Mouse (Mus musculus) large intestine, adult 2 months (tissue): ENCODE results near the gene Prpf6. TPM values are rescaled to one million over a fixed set of nuclear protein-coding genes. Genes with fewer than 3 reads are reported as not detected.
A peak's percentile ranks its signal among the peaks of the same experiment; 100 is the strongest.

Source experiments
- DNase-seq: peaks from one replicate; pipeline ENCODE4 v3.0.0-alpha.2; 2012; ENCODE audit warnings: low read depth, low spot score
- WGBS: fragments of 180-500 bp; shearing (Covaris S2); methylation state at CpG from one replicate; pipeline ENCODE4 v1.1.7; 2018; 5-methylcytosine and 5-hydroxymethylcytosine counted together
- polyA plus RNA-seq: library from polyadenylated mRNA; depleted of rRNA; stranded (reverse); fragments of >200 nt; gene quantifications from 2 replicates; pipeline ENCODE4 v1.2.3, GENCODE M21; 2012

The Prpf6 gene
- polyA plus RNA-seq, 1 experiment: 12.2 TPM

DNA sequence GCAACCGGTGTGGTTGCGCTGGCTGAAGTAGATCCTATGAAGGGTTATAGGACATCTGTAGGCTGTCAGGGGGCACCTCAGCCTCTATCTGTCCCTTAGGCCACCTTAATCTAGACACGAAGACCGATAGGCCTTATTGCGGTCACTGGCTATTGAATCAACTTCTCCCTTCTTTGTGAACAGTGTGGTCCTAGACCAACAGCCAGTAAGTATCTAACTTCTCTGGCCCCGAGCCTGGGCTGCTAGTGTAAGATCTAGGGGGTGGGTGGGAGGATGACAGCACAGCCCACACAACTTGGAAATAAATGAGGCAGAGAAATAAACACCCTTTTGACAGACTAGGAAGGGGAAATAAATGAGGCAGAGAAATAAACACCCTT lies 1.4 kb downstream of the Prpf6 start:
- WGBS: 24% methylated on average over 6 of the region's 6 CpGs
- DNase-seq: no peak

DNA sequence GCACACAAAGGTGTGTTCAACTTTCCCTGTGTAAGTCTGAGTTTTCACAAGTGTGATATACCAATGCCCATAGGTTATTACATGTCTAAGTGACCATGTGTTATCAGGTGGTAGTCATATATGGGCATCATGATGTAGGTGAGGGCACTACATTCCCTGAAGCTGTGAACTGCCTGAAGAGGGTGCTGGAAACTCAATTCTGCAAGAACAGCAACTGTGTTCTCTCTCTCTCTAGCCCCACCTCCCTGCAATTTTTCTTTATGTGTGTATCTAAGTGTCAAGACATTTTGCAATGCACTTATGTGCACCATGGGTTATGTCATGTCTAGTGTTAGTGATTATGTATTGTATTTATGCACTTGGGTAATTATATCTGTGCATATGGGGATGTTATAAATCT lies 2.3 kb downstream of the Prpf6 start:
- no peak for DNase-seq

DNA sequence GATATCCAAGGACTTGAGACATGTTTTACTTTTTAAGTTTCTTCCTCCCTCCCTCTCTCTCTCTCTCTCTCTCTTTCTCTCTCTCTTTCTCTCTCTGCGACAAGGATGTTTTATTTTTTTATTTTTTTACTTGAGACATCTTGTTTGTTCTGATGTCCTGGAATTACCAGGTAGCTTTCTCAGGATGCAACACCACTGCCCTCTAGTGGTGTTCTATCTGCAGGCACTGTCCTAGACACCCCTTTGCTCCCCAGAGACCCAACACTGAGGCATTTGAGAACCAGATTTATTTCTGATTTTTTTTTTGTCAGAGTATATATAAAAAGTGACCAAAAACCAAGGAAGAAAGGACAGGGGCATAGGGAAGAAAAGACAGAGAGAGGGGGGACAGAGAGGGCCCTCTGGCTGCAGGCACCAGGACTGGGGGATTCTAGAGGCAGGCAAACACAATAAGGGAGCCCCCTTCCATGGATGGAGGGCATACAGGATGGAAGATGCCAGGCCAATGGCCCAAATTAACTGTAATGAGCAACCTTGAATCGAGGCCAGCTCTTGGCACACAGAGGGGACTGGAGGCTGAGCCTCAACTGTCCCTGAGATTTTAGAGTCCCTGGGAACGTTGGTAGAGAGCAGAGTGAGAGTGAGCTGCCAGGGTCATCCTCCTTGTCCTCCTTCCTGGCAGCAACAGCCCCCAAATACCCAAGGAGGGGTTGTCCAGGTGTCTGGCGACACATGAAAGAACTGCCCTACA lies 3.5 kb downstream of the Prpf6 start:
- DNase-seq: no peak
- 66% methylated on average over 4 of the region's 4 CpGs for WGBS

DNA sequence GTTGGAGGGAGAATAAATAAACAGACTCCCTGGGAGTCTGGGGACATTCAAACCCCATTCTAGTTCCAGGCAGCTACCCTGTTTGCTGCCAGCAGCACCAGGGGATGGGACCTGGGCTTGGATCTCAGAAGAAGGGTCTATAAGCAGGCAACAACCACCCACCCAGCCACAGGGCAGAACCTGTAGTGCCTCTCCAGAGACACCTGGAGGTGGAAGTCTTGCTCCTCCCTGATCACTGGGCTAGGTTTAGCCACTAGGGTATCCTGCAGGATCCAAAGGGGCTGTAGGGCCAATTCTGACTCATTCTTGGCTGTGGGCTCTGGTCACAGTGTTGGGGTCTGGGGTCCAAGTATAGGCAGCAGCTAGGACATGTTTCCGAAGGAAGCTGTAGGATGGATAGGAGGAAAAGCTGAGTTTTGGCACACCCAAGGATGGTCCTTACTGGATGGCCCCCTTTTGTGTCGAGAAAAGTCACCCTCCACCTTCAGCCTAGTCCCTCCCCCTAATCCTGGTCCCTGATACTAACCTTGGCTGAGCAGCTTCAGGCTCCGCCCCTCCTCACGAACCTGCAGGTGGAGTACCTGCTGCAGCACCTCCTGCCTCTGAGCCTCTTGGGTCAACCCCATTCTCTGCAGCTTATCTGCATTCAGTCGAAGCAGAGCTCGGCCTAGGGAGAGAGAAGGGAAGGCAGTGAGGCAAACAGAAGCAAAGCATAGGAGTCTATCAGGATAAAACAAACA lies 4.7 kb downstream of the Prpf6 start:
- WGBS: 55% methylated on average over 6 of the region's 6 CpGs
- DNase-seq: no peak

DNA sequence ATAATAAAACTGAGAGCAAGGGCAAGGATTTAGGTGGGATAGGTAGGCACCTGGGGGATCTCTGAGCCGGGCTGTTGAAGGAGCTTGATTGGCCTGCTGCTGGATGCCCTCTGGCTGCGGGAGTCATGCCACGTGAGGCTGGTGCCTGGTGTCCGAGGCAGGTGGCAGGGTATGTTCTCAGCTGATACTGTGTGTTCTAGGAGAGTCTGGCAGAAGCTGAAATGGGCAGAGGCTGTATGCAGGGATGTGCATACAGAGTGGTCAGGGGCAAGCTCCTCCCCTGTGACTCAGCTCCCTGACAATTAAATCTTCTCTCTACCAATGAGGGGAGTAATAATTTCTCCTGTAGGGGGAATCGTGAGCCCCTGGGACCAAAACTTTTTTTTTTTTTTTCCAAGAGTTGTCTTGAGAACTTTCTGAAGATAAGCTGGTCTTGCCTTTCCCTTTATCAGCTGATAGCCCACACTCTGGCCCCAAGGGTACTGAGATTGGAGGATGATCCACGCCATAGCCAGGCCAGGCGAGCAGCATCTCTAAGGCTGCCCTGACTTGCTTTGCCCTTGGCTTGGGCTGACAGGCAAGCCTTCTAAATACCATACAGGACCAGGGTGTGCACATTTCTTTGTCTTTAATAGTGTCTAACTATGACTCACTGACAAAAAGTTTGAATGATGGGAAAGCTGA lies 5.9 kb downstream of the Prpf6 start:
- no peak for DNase-seq
- 72% methylated on average over 7 of the region's 7 CpGs for WGBS

DNA sequence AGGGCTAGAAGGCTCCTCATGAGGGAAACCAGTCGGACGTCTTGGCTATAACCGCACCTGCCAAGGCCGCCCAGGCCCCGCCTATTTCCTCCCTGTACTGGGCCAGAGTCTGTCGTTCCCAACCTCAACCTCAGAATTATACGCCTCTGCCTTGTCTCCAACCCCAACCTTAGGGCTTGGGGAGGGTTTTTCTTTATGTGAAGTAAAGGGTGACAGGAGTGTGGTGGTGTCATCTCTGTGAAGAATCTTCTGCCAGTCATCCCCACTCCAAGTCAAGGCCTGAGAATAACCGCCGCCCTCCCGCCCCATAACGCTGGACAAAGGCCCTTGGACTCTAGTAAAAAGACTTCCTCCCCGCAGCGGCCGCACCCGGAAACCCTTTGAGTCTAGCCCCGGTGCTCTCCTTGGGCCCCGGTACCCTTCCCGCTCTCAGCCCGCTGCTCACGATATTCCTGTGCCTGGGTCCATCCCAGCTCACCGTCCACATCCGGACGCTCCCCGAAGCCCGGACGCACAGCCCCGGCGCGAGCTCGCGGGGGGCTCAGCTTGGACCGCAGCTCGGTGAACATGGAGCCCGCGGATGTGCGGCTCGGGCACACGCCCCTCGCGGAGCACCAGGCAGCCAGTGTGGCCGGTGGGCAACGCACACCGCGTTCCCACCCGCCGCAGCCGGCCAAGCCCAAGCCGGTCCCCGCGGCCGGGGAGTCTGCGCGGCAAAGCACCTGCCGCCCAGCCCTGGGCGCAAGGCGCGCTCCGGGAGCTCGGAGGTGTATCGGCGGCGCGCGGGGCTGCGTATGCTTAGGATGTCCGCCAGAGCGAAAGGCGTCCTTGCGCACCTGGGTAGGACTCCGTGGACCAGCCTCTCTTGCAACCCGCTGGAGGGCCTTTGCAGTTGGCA lies 7.0 kb downstream of the Prpf6 start, which contains the start of gene Samd10:
Gene Samd10, minus strand, starts transcription at position 759 of the 898 bp plus-strand sequence.
- 2% methylated on average over 70 of the region's 71 CpGs for WGBS
- no peak for DNase-seq

DNA sequence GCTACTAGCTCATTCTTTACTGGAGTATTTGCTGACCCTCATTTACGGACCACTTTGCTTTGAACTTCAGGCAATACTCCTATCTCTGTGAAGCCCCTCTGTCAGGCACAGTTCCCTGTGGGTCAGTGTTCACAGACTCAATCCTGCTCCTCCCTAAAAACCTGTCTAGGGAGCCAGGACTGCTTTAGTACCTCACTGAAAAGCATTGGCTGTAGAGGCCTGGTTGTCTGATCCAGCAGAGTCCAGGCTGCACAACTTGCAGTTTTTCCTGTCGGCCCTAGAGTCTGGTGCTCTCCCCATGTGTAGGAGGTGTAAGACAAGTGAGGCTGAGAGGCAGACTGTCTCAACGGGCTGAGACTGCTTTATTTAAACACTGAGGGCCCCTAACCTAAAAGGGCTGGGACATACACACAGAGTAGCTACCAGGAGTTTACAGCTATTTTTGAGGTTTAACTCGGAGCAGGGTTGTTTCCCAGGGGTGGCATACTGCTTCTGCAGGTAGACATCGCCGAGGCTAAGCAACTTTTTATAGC lies 8.6 kb downstream of the Prpf6 start:
- DNase-seq: no peak
- WGBS: 42% methylated on average over 6 of the region's 6 CpGs

DNA sequence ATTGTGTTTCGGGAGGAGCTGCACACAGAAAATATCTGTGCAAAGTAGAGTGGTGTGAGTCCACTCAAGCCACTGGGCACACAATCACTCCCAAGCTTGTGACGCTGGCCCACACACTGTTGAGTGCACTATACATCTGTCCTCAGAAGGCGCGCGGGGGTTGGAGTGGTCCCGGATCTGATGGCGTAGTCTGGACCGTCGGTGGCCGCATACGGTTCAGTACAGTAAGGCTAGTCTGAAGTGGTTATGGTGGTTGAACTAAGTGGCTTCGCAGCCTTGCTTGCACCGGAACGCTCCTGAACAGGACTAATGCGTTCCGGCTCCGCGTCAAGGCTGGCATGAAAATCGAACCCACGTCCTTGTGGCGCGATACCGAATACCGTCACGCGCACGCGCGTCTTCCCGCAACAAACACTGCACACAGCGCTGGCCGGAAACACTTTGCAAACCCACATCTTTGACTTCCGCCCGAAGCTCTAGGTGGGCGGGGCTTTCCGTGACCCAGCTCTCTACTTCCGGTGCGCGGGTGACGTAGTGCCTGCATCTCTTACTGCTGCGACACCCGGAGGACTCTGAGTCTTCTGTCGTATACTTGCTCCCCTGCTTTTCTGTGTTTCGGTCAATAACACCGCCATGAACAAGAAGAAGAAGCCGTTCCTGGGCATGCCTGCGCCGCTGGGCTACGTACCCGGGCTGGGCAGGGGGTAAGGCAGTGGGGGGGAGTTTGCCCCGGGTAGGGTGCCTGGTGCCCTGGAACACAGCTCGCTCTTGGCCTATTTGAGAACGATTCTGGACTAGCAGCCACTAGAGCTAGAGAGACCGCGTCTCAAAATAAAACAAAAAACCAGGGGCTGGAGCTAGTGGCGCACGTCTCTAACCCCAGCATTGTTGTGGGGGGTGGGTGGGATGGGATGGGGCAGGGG lies 9.4 kb downstream of the Prpf6 start:
- WGBS: under 1% methylated on average over 57 of the region's 57 CpGs
- peak; percentile 92 for DNase-seq

DNA sequence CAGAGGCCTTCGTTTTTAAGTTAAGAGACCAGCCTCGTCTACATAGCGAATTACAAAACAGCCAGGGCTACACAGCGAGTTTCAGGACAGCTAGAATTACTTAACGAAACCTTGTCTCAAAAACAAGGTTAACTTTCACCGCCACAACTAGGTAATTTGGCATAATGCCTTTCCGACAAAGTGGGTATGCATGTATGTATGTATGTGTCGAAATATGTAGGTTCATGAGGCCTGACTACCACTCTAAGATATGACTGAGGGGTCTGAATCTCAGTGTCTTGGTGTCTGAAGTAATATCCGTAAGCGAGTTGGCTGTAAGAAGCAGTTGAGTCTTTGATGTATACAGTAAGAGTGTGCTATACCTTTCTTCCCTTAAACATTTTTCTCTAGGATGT lies 10.1 kb downstream of the Prpf6 start:
- WGBS: 19% methylated on average over 10 of the region's 10 CpGs
- DNase-seq: no peak

DNA sequence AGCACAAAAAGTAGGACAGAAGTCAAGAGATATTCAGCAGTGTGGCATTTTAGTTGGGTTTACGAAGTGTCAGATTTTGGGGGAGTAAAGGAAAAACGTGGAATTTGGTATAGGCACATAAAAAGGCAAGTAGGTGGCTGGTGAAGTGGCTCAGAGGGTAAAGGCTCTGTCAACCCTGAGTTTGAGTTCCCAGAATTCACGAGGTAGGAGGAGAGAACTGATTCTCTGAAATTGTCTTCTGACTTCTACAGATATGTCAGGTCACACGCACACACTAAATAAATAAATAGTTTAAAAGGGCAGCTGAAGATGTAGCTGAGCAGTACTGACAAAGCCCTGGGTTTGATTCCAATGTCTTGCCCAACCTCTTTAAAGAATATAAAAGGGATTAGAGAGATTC lies 10.7 kb downstream of the Prpf6 start:
- 66% methylated on average over 4 of the region's 4 CpGs for WGBS
- DNase-seq: no peak

DNA sequence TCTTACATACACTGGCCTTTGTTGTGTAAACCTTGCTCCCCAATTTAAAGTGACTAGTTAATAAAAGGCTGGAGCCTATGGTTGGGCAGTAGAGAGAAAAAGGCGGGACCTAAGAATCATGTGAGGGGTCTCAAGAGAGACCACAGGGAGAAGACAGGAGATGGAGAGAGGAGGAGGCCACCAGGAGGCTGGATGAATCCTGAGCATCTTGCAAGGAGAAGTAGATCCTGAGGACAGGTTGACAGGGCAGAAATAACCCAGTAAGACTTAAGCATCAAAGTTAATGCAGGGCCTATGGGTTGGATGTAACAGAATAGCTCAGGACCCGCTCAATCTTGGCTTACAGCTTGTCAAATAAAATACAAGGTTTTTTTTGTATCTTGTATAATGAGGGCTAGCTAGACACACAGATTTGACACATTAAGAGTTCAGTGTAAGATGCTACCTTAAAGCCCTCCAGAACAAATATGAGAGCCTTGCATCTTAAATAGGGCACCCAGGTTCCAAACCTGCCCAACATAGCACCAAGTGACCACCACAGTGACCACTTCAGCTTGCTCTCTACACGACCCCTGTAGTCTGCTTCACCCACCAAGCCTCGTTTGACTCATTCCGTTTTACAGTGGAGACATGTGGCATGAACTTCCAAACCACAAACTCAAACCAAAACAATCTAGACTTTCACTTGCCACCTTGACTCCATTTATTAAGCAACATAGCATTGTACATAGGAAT lies 27.3 kb downstream of the Prpf6 start:
- no peak for DNase-seq
- WGBS: 89% methylated on average over 5 of the region's 5 CpGs

DNA sequence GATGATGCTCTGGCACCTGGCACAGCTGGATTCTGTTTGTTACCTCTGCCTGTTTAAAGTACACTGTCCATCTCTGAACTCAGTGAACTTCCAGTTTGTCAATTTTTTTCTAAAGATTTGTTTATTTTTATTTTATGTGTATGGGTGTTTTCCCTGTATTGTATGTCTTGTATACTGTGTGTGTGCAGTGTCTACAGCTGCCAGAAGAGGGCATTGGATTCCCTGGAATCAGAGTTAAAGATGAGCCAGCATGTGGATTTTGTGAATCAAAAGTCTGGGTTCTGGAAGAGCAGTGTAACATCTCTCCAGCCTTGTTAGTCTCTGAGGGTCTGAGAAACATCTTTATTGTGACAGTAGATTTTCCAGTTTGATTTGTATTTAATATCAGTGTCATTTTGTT lies 31.7 kb downstream of the Prpf6 start:
- no peak for DNase-seq

DNA sequence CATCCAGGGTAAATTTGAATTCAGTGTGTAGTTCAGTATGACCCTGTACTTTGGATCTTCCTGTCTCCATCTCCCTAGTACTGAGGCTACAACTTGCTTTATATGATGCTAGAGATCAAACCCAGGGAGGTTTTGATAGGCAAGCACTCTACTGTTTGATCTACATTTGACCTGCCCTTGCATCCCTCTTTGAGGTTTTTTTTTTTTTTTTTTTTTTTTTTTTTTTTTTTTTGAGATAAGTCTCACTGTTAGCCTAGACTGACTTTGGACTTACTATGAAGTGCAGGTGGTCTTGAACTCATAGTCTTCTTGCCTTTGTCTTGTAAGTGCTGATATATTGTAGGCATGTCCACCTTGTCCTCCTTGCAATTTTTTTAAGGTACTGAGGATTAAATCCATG lies 36.8 kb downstream of the Prpf6 start:
- no peak for DNase-seq

DNA sequence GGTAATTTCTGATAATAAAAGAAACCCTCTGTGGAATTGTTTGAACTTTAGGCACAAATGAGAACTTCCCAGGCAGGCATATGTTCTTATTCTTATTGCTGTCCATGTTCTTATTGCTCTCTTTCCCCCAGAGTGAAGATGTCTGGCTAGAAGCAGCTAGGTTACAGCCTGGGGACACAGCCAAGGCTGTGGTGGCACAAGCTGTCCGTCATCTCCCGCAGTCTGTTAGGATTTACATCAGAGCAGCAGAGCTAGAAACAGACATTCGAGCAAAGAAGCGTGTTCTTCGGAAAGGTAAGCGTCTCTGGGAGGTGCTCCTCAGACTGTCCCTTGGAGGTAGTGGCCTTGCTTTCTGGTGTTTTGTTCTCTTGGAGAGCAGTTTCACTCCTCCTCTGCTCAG lies 41.0 kb downstream of the Prpf6 start:
- no peak for DNase-seq
- WGBS: 95% methylated on average over 6 of the region's 6 CpGs

DNA sequence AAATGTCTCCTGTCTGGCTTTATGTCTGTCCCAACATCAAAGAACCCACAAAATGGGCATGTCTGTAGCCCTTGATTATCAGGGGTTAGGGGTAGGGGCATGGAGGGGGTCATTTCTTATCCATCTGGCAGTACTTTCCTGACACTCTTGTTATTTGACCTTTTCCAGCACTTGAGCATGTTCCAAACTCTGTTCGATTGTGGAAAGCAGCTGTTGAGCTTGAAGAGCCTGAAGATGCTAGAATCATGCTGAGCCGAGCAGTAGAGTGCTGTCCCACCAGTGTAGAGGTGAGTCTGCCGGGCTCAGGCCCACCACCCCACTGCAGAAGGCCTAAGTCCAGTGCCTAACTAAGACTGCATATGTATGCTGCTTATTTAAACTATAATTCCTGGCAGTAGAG lies 44.2 kb downstream of the Prpf6 start:
- 88% methylated on average over 3 of the region's 3 CpGs for WGBS
- no peak for DNase-seq

DNA sequence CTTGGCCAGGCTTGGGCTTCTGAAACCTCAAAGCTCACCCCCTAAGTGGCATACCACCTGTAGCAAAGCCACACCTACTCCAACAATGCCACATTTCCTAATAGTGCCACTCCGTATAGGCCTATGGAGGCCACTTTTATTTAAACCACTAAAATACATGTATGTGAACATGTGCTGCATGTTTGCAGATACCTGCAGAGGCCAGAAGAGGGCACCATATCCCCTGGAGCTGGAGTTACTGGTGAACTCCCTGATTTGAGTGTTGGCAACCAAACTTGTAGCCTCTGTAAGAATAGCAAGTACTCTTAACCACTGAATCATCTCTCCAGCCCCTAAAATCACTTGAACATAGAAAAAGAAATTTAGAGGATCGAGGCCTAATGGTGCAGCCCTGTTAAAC lies 52.7 kb downstream of the Prpf6 start:
- no peak for DNase-seq
- 92% methylated on average over 2 of the region's 2 CpGs for WGBS

DNA sequence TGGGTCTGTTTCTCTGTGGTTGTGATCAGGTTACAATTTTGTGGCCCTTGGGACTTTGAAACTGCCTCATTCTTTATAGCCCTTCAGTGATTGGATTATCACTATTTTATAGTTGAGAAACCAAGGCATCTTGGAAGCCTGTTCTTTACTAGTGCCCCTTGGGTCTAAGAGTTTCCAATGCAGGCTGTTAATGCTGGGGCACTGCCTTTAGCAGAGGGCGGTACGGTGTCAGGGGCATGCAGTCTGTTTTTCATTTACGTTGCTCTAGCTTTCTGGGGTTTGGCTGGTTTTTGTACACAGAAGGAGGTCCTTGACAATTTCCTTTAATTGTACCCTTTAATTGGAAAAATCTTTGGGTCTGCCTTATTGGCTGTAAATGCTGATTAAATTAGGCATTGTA lies 54.0 kb downstream of the Prpf6 start:
- WGBS: 91% methylated on average over 3 of the region's 3 CpGs
- DNase-seq: no peak
